Mouse (Mus musculus): ENCODE measurements around the gene Rassf1. TPM values are rescaled to one million over a fixed set of nuclear protein-coding genes. Genes with fewer than 3 reads are reported as not detected.

Rassf1 gene
- total RNA-seq, 2 experiments from 2014 or later: 16.1 to 16.3 TPM

DNA sequence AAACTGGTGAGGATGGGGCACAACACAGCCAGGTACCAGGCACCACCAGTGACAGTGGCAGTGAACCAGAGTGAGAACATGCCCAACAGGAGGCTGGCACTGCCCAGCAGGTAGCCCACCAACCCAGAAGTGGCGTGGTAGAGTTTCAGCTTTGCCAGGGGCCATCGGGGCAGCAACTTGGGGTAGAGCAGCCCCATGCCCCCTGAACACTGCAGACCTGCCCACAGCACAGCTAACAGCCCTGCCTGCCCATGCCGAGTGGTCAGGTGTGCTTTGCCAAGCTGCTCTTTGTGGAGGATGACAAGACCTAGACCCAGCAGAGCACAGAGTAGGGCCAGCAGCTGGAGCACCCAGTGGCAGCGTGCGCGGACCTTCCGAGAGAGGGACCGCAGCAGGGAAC lies 11.4 kb upstream of the Rassf1 start:
- no peak for DNase-seq (ENCODE audit: extremely low spot score in 1 of 2, low spot score in 1 of 2)

DNA sequence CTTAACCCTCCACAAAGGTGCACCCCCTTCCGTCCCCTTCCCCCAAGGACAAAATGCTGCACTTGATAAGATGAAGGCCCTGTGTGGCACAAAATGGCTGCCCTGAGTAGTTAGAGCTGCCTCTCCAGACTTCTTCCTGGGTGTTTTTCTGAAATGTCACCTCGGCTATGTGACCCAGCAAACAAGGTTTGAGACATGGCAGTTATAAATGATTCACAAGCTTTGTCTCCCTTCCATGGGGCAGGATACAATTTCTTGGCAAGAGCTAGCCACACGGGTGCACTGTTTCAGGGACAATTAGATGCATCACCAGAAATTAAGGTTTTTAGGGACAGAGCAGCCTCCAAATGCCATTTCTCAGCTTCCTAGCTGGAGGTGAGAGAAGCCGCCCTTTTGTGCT lies 10.9 kb upstream of the Rassf1 start:
- DNase-seq (ENCODE audit: extremely low spot score in 1 of 2, low spot score in 1 of 2): no peak

DNA sequence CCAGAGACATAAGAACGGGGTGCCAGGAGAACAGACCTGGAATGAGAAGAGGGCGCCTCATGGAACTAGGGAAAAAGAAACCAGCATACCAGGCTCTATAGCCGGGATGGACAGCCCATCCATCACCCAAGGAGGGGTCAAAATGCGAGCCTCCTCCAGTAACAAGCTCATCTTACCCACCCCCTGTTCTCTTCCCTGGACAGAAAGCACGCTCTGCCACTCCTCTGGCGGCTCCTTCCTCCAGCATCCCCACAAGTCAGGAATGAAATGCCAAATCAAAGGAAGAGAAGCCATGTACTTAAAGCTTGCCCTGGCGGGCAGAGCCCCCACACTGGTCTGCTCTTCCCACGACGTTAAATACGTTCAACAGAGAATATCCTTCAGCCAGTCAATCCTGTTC lies 10.3 kb upstream of the Rassf1 start:
- DNase-seq (ENCODE audit: extremely low spot score in 1 of 2, low spot score in 1 of 2): no peak

DNA sequence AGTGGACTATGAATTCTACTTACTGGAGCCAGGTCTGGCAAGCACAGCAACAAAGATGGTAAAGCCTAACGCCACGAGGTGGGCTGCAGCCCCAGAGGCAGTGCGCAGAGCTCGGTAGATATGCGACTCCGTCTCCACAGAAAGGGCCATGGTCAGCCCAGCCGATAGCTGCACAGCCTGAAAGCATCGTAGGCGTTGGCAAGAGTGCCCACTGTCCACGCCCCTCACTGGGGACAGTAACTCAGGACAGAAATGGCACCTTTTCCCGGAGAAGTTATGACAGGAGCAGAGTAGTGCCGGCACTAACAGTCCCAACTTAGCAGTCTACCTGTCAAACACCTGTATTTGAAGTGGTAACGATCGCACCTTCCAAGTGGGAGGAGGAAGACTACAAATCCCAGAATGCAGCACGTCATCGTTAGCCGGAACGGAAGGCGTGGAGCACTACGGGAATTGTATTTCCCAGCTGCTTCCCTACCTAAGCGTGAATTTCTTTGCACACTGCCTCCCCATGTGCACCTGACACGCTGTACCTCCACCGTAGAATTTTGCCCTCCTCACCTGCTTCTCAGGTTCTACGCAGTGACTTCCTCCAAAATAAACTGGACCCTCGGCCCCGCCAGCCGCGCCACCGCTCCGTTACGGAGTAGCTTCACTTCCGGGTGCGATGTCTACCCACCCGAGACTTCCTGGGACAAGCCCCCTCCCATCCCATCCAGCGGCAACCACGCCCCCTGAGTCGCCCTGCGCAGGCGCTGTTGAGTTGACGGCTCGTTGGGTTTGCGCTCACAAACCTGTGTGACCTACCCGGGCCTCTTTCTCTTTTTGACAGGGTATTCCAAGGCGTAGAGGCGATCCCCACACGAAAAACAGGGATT lies 9.6 kb upstream of the Rassf1 start, which contains the start of the genes Cyb561d2 and Nprl2:
Gene Cyb561d2 (minus strand): TSS at position 720 of the 878 bp plus-strand sequence.
Gene Nprl2 (plus strand): TSS at position 753 of the 878 bp plus-strand sequence.
- peak; percentile 87 to 89 for DNase-seq (ENCODE audit: extremely low spot score in 1 of 2, low spot score in 1 of 2)

DNA sequence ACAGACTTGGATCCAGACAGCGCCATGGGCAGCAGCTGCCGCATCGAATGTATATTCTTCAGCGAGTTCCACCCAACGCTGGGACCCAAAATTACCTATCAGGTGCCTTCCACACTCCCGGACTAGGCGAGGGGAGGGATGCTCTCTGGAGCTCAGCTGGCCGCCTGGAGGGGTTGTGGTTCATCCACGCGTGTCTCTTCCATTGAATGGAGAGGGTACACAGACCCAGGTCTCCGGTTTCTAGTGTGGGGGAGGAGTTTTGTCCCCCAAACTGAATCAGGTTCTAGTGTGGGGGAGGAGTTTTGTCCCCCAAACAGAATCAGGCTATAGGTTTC lies 9.0 kb upstream of the Rassf1 start:
- DNase-seq (ENCODE audit: extremely low spot score in 1 of 2, low spot score in 1 of 2): no peak

DNA sequence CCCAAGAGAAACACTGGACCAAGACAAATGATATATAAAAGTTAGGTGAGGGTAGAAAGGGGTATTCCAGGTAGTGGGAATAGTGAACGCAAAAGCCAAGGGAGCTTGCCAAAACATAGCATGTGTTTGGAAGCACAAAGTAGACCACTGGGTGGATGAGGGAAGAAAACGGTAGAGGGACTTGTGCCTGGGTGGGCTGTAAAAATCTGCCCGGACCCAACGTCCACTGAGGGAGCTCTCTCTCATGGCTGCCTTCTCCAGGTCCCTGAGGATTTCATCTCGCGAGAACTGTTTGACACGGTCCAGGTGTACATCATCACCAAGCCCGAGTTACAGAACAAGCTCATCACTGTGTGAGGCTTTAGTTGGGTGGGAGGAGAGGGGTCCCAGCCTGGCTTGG lies 8.6 kb upstream of the Rassf1 start:
- DNase-seq (ENCODE audit: extremely low spot score in 1 of 2, low spot score in 1 of 2): no peak

DNA sequence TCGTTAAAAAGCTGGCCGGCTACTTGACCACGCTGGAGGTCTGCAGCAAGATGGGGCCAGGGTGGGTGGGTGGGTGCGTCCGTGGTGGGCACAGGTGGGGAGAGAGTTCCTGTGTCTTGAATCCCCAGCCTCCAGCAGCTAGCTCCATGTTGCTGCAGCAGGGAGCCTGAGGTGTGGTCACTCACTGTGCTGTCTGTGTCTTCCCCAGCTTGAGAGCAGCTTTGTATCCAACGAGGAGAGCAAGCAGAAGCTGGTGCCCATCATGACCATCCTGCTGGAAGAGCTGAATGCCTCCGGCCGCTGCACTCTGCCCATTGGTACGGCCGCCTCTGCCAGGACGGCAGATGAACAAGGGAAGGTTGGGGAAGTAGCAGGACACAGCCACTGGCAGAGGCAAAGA lies 8.1 kb upstream of the Rassf1 start:
- no peak for DNase-seq (ENCODE audit: extremely low spot score in 1 of 2, low spot score in 1 of 2)

DNA sequence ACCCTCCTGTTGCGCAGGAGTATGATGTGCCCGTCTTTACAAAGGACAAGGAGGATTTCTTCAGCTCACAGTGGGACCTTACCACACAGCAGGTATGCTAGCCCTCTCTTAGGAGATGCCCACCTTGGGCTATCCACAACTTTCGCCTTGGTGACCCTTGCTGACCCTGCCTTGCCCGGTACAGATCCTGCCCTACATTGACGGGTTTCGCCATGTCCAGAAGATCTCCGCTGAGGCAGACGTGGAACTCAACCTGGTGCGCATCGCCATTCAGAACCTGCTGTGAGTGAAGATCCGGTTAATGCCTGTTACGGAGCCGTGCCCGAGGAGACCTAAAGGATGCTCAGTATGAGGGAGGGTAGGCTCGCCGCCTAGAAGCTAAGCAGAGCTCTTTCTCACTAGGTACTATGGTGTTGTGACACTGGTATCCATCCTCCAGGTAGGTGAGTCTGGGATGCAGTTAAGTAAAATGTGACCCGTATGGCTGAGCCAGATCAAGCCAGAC lies 7.1 kb upstream of the Rassf1 start:
- no peak for DNase-seq (ENCODE audit: extremely low spot score in 1 of 2, low spot score in 1 of 2)

DNA sequence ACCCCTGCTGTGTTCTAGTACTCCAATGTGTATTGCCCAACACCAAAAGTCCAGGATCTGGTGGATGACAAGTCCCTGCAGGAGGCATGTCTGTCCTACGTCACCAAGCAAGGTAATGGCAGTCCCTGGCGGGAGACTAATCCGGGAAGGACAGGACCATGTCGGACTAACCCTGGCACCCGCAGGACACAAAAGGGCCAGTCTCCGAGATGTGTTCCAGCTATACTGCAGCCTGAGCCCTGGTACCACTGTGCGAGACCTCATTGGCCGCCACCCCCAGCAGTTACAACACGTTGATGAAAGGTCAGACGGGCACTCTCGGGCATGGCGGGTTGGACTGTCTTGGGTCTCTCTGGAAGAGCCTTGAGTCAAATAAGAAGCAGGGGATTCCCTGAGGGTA lies 6.6 kb upstream of the Rassf1 start:
- DNase-seq (ENCODE audit: extremely low spot score in 1 of 2, low spot score in 1 of 2): no peak

DNA sequence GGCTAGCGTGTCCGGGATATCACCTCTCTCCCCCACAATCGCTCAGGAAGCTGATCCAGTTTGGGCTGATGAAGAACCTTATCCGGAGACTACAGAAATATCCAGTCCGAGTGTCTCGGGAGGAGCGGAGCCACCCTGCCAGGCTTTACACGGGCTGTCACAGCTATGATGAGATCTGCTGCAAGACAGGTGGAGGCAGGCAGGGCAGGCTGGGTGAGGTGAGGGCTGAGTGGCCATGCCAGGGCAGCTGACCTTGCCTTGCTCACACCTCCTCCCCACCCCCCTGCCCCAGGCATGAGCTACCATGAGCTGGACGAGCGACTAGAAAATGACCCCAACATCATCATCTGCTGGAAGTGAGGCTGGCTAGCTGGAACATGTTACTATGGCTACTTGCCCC lies 6.2 kb upstream of the Rassf1 start:
- DNase-seq (ENCODE audit: extremely low spot score in 1 of 2, low spot score in 1 of 2): no peak

DNA sequence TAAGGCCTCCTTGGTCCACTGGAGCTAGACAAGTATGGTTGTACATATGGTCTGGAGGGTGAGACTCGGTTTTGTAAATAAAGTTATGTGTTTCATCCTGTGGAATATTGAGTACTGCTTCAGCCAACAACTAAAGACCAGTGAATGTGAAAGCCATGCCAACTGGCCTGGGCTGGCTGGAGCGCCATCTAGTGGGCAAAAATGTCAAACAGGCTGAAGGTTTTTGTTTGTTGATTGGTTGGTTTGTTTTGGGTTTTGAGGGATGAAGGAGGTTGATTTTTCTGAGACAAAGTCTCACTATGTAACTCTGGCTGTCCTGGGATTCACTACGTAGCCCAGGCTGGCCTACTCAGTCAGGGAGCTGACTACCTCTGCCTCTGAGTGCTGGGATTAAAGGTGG lies 5.8 kb upstream of the Rassf1 start:
- DNase-seq (ENCODE audit: extremely low spot score in 1 of 2, low spot score in 1 of 2): peak; percentile 61 to 88

DNA sequence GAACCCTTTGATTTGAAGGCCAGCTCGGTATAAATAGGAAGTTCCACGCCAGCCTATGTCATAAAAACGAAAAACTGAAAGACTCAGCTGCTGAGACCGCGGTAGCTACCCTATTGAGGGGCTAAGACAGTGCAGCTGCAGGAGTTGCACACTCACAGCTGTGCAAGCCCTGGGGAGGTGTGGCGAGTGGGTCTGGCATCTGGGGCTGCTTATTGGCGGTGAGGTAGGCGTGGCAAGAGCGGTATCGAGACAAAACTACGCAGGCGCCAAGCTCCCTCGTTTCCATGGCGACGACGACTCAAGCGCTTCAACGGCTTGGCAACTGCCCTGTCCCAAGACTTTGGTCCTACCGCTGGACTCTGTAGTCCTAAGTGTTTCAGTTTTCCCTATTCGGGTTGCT lies 4.3 kb upstream of the Rassf1 start, which contains the start of gene Zmynd10:
Gene Zmynd10 (plus strand): TSS at position 273 of the 400 bp plus-strand sequence.
- DNase-seq (ENCODE audit: extremely low spot score in 1 of 2, low spot score in 1 of 2): peak; percentile 63 to 76

DNA sequence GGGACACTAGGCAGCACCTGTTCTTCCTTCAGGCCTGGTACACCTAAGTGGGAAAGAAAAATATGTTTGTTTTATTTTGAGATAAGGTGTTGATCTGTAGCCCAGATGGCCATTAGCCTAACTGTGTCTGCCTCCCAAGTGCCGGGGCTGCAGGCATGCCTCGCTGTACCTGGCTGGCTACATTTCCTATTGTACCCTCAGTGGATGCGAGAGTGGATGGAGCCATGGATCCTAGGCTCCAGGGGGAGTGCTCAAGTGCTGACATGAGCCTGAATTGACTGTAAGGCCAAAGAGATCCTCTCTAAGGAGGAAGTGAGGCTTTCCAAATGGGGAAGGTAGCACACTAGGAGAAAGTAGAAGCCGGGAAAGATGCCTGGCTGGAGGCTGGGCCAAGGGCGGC lies 3.4 kb upstream of the Rassf1 start:
- DNase-seq (ENCODE audit: extremely low spot score in 1 of 2, low spot score in 1 of 2): no peak

DNA sequence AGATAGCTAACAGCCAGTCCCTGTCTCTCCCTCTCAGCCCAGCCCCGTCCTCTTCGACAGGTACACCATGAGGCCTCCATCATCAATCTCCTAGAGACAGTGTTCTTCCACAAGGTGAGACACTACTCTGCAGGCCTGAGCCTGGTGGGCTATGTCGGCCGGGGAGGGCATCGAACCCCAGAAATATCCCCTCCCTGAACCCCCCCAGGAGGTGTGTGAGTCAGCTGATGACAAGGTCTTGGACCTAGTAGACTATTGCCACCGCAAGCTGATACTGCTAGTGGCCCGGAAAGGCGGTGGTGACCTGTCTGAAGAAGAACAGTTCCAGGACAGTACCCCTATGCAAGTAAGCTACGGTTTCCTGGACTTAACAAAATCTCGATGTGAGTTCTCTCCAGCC lies 2.5 kb upstream of the Rassf1 start:
- DNase-seq (ENCODE audit: extremely low spot score in 1 of 2, low spot score in 1 of 2): no peak

DNA sequence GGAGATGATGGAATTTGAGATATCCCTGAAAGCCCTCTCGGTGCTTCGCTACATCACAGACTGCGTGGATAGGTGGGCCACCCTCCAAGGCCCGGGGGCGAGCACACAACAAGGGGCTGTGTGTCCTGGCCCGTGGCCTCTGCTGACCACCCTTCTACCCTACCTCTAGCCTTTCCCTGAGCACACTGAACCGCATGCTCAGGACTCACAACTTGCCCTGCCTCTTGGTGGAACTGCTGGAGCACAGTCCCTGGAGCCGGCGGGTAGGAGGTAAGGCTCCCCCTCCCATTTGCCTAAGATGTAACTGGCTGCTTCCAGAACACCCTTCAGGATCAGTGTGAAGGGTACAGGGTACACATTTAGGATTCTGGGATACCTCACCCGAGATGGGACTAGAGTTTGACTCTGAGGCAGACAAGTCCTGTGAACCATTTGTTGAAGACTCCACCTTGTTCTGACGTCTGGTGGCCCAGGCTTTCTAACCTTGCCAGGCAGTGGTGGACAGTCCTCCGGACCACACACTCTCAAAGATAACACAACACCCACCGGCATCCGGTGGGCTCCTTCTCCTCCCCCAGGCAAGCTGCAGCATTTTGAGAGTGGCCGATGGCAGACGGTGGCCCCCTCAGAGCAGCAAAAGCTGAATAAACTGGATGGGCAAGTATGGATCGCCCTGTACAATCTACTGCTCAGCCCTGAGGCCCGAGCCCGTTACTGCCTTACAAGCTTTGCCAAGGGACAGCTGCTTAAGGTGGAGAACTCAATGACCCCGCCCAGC lies 1.9 kb upstream of the Rassf1 start:
- DNase-seq (ENCODE audit: extremely low spot score in 1 of 2, low spot score in 1 of 2): no peak

DNA sequence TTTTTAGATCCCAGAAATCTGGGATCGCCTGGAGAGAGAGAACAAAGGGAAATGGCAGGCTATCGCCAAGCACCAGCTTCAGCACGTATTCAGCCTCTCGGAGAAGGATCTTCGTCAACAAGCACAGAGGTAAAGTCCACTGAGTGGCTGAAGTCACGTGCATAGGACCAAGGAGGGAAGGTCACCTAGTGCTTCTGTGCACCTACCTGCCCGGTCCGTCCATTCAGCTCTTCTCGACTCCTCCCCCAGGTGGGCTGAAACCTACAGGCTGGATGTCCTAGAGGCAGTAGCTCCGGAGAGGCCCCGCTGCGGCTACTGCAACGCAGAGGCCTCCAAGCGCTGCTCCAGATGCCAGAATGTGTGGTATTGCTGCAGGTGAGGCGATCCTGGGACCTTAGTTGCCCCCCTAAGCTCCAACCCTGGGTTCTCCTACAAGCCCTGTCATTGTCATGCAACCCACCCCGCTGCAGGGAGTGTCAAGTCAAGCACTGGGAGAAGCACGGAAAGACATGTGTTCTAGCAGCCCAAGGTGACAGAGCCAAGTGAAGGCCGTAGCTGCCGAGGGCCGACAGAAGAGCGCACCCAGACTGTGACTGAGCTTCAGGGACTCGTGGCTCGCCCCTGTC lies 751 bp upstream of the Rassf1 start:
- DNase-seq (ENCODE audit: extremely low spot score in 1 of 2, low spot score in 1 of 2): no peak

DNA sequence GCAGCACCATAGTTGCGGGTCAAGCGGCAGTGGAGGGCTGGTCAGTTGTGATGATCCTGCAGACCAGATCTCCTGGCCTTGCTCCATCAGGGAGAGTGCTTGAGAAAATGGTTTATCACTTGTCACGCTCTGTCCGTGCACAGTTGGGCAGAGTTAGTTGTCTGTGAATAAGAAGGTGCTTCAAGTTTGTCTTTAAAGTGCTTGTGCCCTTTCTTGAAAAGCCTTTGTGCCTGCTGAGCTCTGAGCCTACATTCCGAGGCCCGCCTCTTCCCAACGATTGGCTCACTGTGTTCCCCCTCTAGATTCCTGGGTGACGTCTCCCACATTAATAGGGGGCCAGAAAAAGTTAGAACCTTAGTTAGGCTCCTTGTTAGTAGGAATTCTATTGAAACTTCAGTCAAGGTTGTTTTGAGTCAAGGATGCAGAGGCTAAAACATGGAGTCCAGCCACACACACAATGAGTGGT lies 568 bp downstream of the Rassf1 start:
- no peak for DNase-seq (ENCODE audit: extremely low spot score in 1 of 2, low spot score in 1 of 2)

DNA sequence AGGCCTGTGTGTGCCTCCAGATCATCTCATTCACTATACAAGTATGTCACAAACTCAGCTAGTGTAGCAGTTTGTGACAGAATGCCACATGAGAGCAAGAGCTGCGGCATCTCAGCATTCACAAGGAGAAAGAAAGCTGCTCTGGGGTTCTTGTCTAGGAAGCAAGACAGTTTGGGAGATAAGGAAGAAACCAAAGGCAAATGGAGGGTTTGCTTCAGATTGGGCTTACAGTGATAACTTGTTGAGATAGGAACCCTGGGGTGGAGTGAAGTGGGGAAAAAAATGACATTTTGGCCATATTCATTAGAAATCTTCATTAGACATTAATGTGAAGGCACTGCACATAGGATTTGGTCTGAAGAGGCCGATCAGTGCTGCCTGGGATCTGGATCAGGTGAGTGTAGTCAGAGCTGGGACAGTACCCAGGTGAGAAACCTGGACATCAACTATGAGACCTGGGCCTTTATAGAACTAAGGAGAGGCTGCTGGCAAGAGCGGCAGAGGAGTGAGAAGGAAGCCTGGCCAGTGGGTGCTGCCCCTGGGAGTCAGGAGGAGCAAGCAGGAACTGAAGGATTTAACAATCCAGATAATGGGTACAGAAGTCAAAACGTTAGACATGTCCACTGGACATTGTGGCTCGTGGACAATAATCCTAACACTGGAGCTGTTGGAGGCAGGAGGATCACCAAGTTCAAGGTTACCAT lies 1.5 kb downstream of the Rassf1 start:
- DNase-seq (ENCODE audit: extremely low spot score in 1 of 2, low spot score in 1 of 2): no peak

DNA sequence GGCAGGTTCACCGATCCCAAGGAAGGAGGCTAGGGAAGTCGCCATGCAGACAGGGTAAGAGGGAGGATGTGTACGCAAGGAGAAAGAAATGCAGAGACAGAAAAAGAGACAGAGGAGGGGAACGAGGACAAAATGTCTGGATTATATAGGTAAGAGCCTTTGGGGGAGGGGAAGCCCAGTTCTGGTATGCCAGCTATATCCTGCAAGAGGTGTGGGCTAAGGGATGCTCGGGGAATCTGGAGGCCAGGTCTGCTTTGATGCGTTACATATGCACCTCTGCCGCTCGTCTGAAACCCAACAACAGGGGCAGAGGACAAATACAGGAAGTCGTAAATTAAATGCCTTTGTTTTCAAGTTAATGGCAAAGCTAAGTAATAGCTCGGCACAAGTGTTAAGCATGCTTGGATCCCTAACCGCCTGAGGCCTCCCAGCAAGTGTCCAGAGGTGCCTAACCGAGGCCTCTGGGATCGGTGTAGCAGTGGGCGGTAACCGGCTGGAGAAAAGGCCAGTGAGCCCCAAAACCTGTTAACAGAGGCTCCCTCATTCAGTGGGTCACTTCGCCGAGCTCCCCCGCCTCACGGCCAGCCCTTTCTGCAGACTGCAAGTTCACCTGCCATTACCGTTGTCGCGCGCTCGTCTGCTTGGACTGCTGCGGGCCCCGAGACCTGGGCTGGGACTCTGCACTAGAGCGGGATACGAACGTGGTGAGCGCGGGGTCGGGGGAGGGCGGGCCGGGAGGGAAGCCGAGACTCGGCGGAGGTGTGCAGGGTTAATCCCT lies 2.4 kb downstream of the Rassf1 start:
- DNase-seq (ENCODE audit: extremely low spot score in 1 of 2, low spot score in 1 of 2): no peak
